ENCODE assay signal across 9 mouse cellular contexts in genomic region chr10:76391166-76391565, GRCm38 (mm10). TPM values are rescaled to one million over a fixed set of nuclear protein-coding genes. Genes with fewer than 3 reads are reported as not detected.
"Had no signal": no experiment of that assay in that cellular context is flagged by ENCODE, and none has a peak within 500 bp of the region (broad histone marks: within the 10 kb centered on the region; RNA-seq: fewer than 3 reads in every experiment).

No protein-coding gene starts in this region.

- DNase-seq: layer of hippocampus, adult 9-11 months; lung, postnatal 4 days had no signal

RNA-seq across cellular contexts. Expression of gene AC141477.1, which starts 49.1 kb away (rescaled TPM):
- total RNA-seq: layer of hippocampus, adult 2 months; layer of hippocampus, postnatal 25 days; left cerebral cortex, adult 18-20 months; left cerebral cortex, postnatal 25 days; midbrain, postnatal 0 days had no signal

RNA-seq across cellular contexts. Expression of gene 2610028H24Rik, which starts 57.7 kb away (rescaled TPM):
- total RNA-seq: layer of hippocampus, adult 2 months; layer of hippocampus, postnatal 25 days; left cerebral cortex, adult 18-20 months; left cerebral cortex, postnatal 25 days; megakaryocyte progenitor cell, adult 5-6 weeks; megakaryocyte-erythroid progenitor cell, adult 5-6 weeks; midbrain, postnatal 0 days had no signal
